Mouse (Mus musculus) thymus, adult 2 months (tissue): ENCODE measurements around the gene Sigmar1.
"Not testable (repeated sequence)": the region's sequence is repeated elsewhere in the genome, so short reads cannot be mapped to it uniquely, and the experiment has no call there.

Experiments
- CTCF ChIP-seq: fragments of 200-500 bp; IDR thresholded peaks from 2 replicates; pipeline ENCODE4 v1.5.1; 2012; ENCODE audit warnings: mild to moderate bottlenecking, control low read depth, low read length, moderate library complexity, borderline replicate concordance; ENCODE audit not compliant: control insufficient read depth, poor library complexity, insufficient read depth; ENCODE audit errors: extremely low read depth
- POLR2A ChIP-seq: fragments of 200-500 bp; IDR thresholded peaks from 2 replicates; pipeline ENCODE4 v1.6.1; 2012; ENCODE audit warnings: mild to moderate bottlenecking, low read length, control low read depth, moderate library complexity; ENCODE audit not compliant: control insufficient read depth, poor library complexity, insufficient read depth; ENCODE audit errors: extremely low read depth

GRCm38 (mm10) chr4:41763176-41763575 lies 7.2 kb upstream of the Sigmar1 start:
- TF ChIP-seq CTCF, POLR2A: not testable (repeated sequence)
